In the genomic region with DNA sequence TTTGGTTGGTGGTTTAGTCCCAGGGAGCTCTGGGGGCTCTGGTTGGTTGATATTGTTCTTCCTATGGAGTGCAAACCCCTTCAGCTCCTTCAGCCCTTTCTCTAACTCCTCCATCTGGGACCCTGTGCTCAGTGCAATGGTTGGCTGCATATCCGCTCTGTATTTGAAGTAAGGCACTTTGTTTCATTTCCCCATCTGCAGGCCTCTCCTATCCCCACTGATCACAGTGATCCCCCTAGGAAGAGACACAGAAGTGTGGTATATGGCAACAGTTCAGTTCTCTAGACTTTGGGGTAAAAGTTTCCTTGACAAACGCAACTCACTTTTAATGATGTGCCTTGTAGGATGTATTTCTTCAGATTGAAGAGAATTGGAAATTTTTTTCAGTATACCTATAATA, we compare ENCODE assay signal across 19 mouse cellular contexts.
"Had no signal": no experiment of that assay in that cellular context is flagged by ENCODE, and none has a peak within 500 bp of the region (broad histone marks: within the 10 kb centered on the region; RNA-seq: fewer than 3 reads in every experiment).

No protein-coding gene starts in this region.

- H3K4me3 ChIP-seq: megakaryocyte, embryonic 14.5 days; midbrain, embryonic 13.5 days; midbrain, embryonic 15.5 days; neural tube, embryonic 12.5 days; stomach, embryonic 15.5 days had no signal

- H3K36me3 ChIP-seq: midbrain, embryonic 13.5 days; midbrain, embryonic 15.5 days; neural tube, embryonic 12.5 days had no signal

- H3K9me3 ChIP-seq: megakaryocyte, embryonic 14.5 days; midbrain, embryonic 13.5 days; midbrain, embryonic 15.5 days; neural tube, embryonic 12.5 days; stomach, embryonic 15.5 days had no signal

- H3K27ac ChIP-seq: liver, embryonic 14.5 days; macrophage; midbrain, embryonic 13.5 days; midbrain, embryonic 15.5 days; neural tube, embryonic 12.5 days; stomach, embryonic 15.5 days; stomach, postnatal 0 days had no signal

- H3K9ac ChIP-seq: liver, embryonic 14.5 days; lung, embryonic 14.5 days; midbrain, embryonic 13.5 days; midbrain, embryonic 15.5 days; neural tube, embryonic 12.5 days; stomach, embryonic 15.5 days had no signal

- H3K4me1 ChIP-seq: midbrain, embryonic 13.5 days; midbrain, embryonic 15.5 days; neural tube, embryonic 12.5 days; stomach, embryonic 15.5 days had no signal

- H3K27me3 ChIP-seq: megakaryocyte, embryonic 14.5 days; midbrain, embryonic 13.5 days; midbrain, embryonic 15.5 days; neural tube, embryonic 12.5 days; stomach, embryonic 15.5 days had no signal

- DNase-seq: lung, adult 18-20 months; lung, embryonic 14.5 days; lung, postnatal 14 days; lung, postnatal 36 days; right cerebral cortex, postnatal 25 days; right cerebral cortex, postnatal 4 days; spleen, adult 18-20 months; thymus, adult 2 months; thymus, postnatal 25 days; thymus, postnatal 4 days had no signal

- H3K4me2 ChIP-seq: lung, embryonic 14.5 days; midbrain, embryonic 11.5 days; midbrain, embryonic 13.5 days; midbrain, embryonic 15.5 days; neural tube, embryonic 12.5 days; stomach, embryonic 15.5 days had no signal

- ATAC-seq: midbrain, embryonic 13.5 days; midbrain, embryonic 15.5 days had no signal
